Mouse (Mus musculus) T-helper 17 cell (primary cell): ENCODE results near the gene Nuak1.

ENCODE experiments used
- in situ Hi-C, 2 experiments: fragments of 300-600 bp; cut with MboI, MseI; formaldehyde crosslinking; loops; 1 replicate in 1 of 2; 2 replicates in 1 of 2; pipeline ENCODE4 v1.15.1; 2025; ENCODE audit warnings: high pct_unique_total_duplicates in 2 of 2

Gene Nuak1

GRCm38 (mm10) chr10:84384761-84385160 is 55.6 kb downstream of the Nuak1 start:
- in situ Hi-C loops: loop anchor here in 1 of 2 experiments (5.0 kb wide), 1 partner anchor 48 kb away; no protein-coding TSS in a partner anchor

GRCm38 (mm10) chr10:84382900-84383883 is 57.2 kb downstream of the Nuak1 start:
- in situ Hi-C loops: no loop called here

- in situ Hi-C loops: no loop called here
Observed at GRCm38 (mm10) chr10:84381276-84381798, 59.1 kb downstream of the Nuak1 start.

GRCm38 (mm10) chr10:84379366-84379765 is 61.0 kb downstream of the Nuak1 start:
- in situ Hi-C loops: no loop called here

- in situ Hi-C loops: no loop called here
Observed at GRCm38 (mm10) chr10:84377956-84378355, 62.4 kb downstream of the Nuak1 start.

- in situ Hi-C loops: no loop called here
Observed at GRCm38 (mm10) chr10:84376346-84376745, 64.1 kb downstream of the Nuak1 start.

- in situ Hi-C loops: no loop called here
Observed at GRCm38 (mm10) chr10:84374996-84375395, 65.4 kb downstream of the Nuak1 start.

- in situ Hi-C loops: no loop called here
Observed at GRCm38 (mm10) chr10:84373476-84373875, 66.9 kb downstream of the Nuak1 start.

- in situ Hi-C loops: no loop called here
Observed at GRCm38 (mm10) chr10:84372161-84373095, 68.0 kb downstream of the Nuak1 start.

GRCm38 (mm10) chr10:84371681-84372160 is 68.7 kb downstream of the Nuak1 start:
- in situ Hi-C loops: no loop called here

- in situ Hi-C loops: no loop called here
Observed at GRCm38 (mm10) chr10:84371230-84371629, 69.2 kb downstream of the Nuak1 start.

GRCm38 (mm10) chr10:84369646-84370314 is 70.6 kb downstream of the Nuak1 start:
- in situ Hi-C loops: no loop called here

- in situ Hi-C loops: no loop called here
Observed at GRCm38 (mm10) chr10:84368185-84368584, 72.2 kb downstream of the Nuak1 start.

- in situ Hi-C loops: no loop called here
Observed at GRCm38 (mm10) chr10:84365166-84365865, 75.1 kb downstream of the Nuak1 start.

- in situ Hi-C loops: no loop called here
Observed at GRCm38 (mm10) chr10:84363833-84364232, 76.6 kb downstream of the Nuak1 start.

GRCm38 (mm10) chr10:84360953-84361352 is 79.4 kb downstream of the Nuak1 start:
- in situ Hi-C loops: no loop called here

- in situ Hi-C loops: no loop called here
Observed at GRCm38 (mm10) chr10:84360391-84360790, 80.0 kb downstream of the Nuak1 start.

GRCm38 (mm10) chr10:84358738-84359120 is 81.7 kb downstream of the Nuak1 start:
- in situ Hi-C loops: no loop called here

GRCm38 (mm10) chr10:84357997-84358737 is 82.2 kb downstream of the Nuak1 start:
- in situ Hi-C loops: no loop called here

GRCm38 (mm10) chr10:84357593-84357992 is 82.8 kb downstream of the Nuak1 start:
- in situ Hi-C loops: no loop called here
